Mouse (Mus musculus): ENCODE data around the gene Vmn1r179. TPM values are rescaled to one million over a fixed set of nuclear protein-coding genes. Genes with fewer than 3 reads are reported as not detected.
"Not testable (repeated sequence)": the region's sequence is repeated elsewhere in the genome, so short reads cannot be mapped to it uniquely, and the experiment has no call there.

Vmn1r179 gene
- polyA plus RNA-seq (2014; fragmentation: Nextera tagmentation; extraction: Ambion mirVana) = not detected in 2 replicates

- 52% methylated on average over 2 of the region's 2 CpGs for WGBS
- Histone ChIP-seq H3K27ac (ENCODE audit: low read depth, low read length) (no peak within 1 kb of the TSS), H3K36me3 (ENCODE audit: control insufficient read depth, insufficient read depth, low read length) (no peaks in the 10 kb centered on the region), H3K4me1 (ENCODE audit: control insufficient read depth, insufficient read depth, low read length) (no peaks in the 10 kb centered on the region), H3K9me3 (ENCODE audit: control insufficient read depth, low read length) (peaks cover 13% of the 10 kb centered on the region), H3K4me3 (ENCODE audit: low read length) (no peak within 1 kb of the TSS), H3K4me2 (replicated peaks; ENCODE audit: low read depth, low read length) (no peak within 1 kb of the TSS), H3K9ac (ENCODE audit: low read depth, low read length) (no peak within 1 kb of the TSS), H3K27me3 (ENCODE audit: control insufficient read depth, insufficient read depth, low read length) (no peaks in the 10 kb centered on the region)
- ATAC-seq (ENCODE audit: low FRiP score, low TSS enrichment) = no peak
Observed at GRCm38 (mm10) chr7:23926678-23927077, at the start of gene Vmn1r179. Vmn1r179 (plus strand) TSS chr7:23926978.

GRCm38 (mm10) chr7:23891709-23892108, 35.1 kb upstream of the Vmn1r179 start, which contains the start of gene Vmn1r178:
Vmn1r178 (plus strand) TSS chr7:23892009.
- 0 out of 2 replicates have a peak, but pooled peaks cover 5% of the 10 kb centered on the region for H3K9me3 ChIP-seq (ENCODE audit: control insufficient read depth, low read length)
- no peak for ATAC-seq (ENCODE audit: low FRiP score, low TSS enrichment)
- no peak within 1 kb of the TSS for H3K27ac ChIP-seq (ENCODE audit: low read depth, low read length)
- H3K4me2 ChIP-seq (replicated peaks; ENCODE audit: low read depth, low read length) = no peak within 1 kb of the TSS
- WGBS = 90% methylated on average over 1 of the region's 1 CpGs
- no peaks in the 10 kb centered on the region for H3K36me3 ChIP-seq (ENCODE audit: control insufficient read depth, insufficient read depth, low read length)
- no peak within 1 kb of the TSS for H3K4me3 ChIP-seq (ENCODE audit: low read length)
- H3K27me3 ChIP-seq (ENCODE audit: control insufficient read depth, insufficient read depth, low read length) = no peaks in the 10 kb centered on the region
- no peaks in the 10 kb centered on the region for H3K4me1 ChIP-seq (ENCODE audit: control insufficient read depth, insufficient read depth, low read length)
- H3K9ac ChIP-seq (ENCODE audit: low read depth, low read length) = no peak within 1 kb of the TSS

GRCm38 (mm10) chr7:23950332-23950731, 23.6 kb downstream of the Vmn1r179 start, which contains the start of gene Vmn1r180:
Vmn1r180 (plus strand) TSS chr7:23950632.
- H3K4me2 ChIP-seq (replicated peaks; ENCODE audit: low read depth, low read length) = no peak within 1 kb of the TSS
- ATAC-seq (ENCODE audit: low FRiP score, low TSS enrichment) = no peak
- H3K4me1 ChIP-seq (ENCODE audit: control insufficient read depth, insufficient read depth, low read length) = no peaks in the 10 kb centered on the region
- no peak within 1 kb of the TSS for H3K27ac ChIP-seq (ENCODE audit: low read depth, low read length)
- no peaks in the 10 kb centered on the region for H3K27me3 ChIP-seq (ENCODE audit: control insufficient read depth, insufficient read depth, low read length)
- no peaks in the 10 kb centered on the region for H3K9me3 ChIP-seq (ENCODE audit: control insufficient read depth, low read length)
- H3K36me3 ChIP-seq (ENCODE audit: control insufficient read depth, insufficient read depth, low read length) = no peaks in the 10 kb centered on the region
- no peak within 1 kb of the TSS for H3K9ac ChIP-seq (ENCODE audit: low read depth, low read length)
- no peak within 1 kb of the TSS for H3K4me3 ChIP-seq (ENCODE audit: low read length)

GRCm38 (mm10) chr7:23968044-23968443, 41.3 kb downstream of the Vmn1r179 start:
- H3K4me3 ChIP-seq (ENCODE audit: low read length); H3K4me2 ChIP-seq (replicated peaks; ENCODE audit: low read depth, low read length); H3K9me3 ChIP-seq (ENCODE audit: control insufficient read depth, low read length); H3K27me3 ChIP-seq (ENCODE audit: control insufficient read depth, insufficient read depth, low read length); H3K36me3 ChIP-seq (ENCODE audit: control insufficient read depth, insufficient read depth, low read length); H3K27ac ChIP-seq (ENCODE audit: low read depth, low read length); H3K9ac ChIP-seq (ENCODE audit: low read depth, low read length); ATAC-seq (ENCODE audit: low FRiP score, low TSS enrichment); H3K4me1 ChIP-seq (ENCODE audit: control insufficient read depth, insufficient read depth, low read length): not testable (repeated sequence)
- WGBS = 51% methylated on average over 3 of the region's 3 CpGs

GRCm38 (mm10) chr7:23974315-23974714, 47.5 kb downstream of the Vmn1r179 start, which contains the start of gene Vmn1r181:
Vmn1r181 (plus strand) TSS chr7:23974615.
- not testable (repeated sequence) for H3K27ac ChIP-seq (ENCODE audit: low read depth, low read length)

More at GRCm38 (mm10) chr7:23974315-23974714, 47.5 kb downstream of the Vmn1r179 start, which contains the start of gene Vmn1r181:
- not testable (repeated sequence) for H3K4me2 ChIP-seq (replicated peaks; ENCODE audit: low read depth, low read length); H3K4me1 ChIP-seq (ENCODE audit: control insufficient read depth, insufficient read depth, low read length); ATAC-seq (ENCODE audit: low FRiP score, low TSS enrichment); H3K4me3 ChIP-seq (ENCODE audit: low read length); H3K9ac ChIP-seq (ENCODE audit: low read depth, low read length); H3K9me3 ChIP-seq (ENCODE audit: control insufficient read depth, low read length); H3K36me3 ChIP-seq (ENCODE audit: control insufficient read depth, insufficient read depth, low read length); H3K27me3 ChIP-seq (ENCODE audit: control insufficient read depth, insufficient read depth, low read length)
- WGBS = 83% methylated on average over 9 of the region's 9 CpGs

Other genes starting within 250 kb of the Vmn1r179 start
- gene Vmn1r173, start 226.3 kb upstream of the Vmn1r179 start, polyA plus RNA-seq (2014; fragmentation: Nextera tagmentation; extraction: Ambion mirVana) = not detected in 2 replicates
- not detected in 2 replicates for gene Vmn1r174, start 174.7 kb upstream of the Vmn1r179 start, polyA plus RNA-seq (2014; fragmentation: Nextera tagmentation; extraction: Ambion mirVana)
- gene Vmn1r175, start 116.3 kb upstream of the Vmn1r179 start, polyA plus RNA-seq (2014; fragmentation: Nextera tagmentation; extraction: Ambion mirVana) = not detected in 2 replicates
- gene Vmn1r176, start 89.6 kb upstream of the Vmn1r179 start, polyA plus RNA-seq (2014; fragmentation: Nextera tagmentation; extraction: Ambion mirVana) = not detected in 2 replicates
- gene Vmn1r177, start 60.5 kb upstream of the Vmn1r179 start, polyA plus RNA-seq (2014; fragmentation: Nextera tagmentation; extraction: Ambion mirVana) = not detected in 2 replicates
- gene Vmn1r178, start 35.0 kb upstream of the Vmn1r179 start, polyA plus RNA-seq (2014; fragmentation: Nextera tagmentation; extraction: Ambion mirVana) = not detected in 2 replicates
- gene Vmn1r180, start 23.7 kb downstream of the Vmn1r179 start, polyA plus RNA-seq (2014; fragmentation: Nextera tagmentation; extraction: Ambion mirVana) = not detected in 2 replicates
- not detected in 2 replicates for gene Vmn1r181, start 47.6 kb downstream of the Vmn1r179 start, polyA plus RNA-seq (2014; fragmentation: Nextera tagmentation; extraction: Ambion mirVana)
- gene V1rd19, start 74.7 kb downstream of the Vmn1r179 start, polyA plus RNA-seq (2014; fragmentation: Nextera tagmentation; extraction: Ambion mirVana) = not detected in 2 replicates
- not detected in 2 replicates for gene Vmn1r183, start 126.3 kb downstream of the Vmn1r179 start, polyA plus RNA-seq (2014; fragmentation: Nextera tagmentation; extraction: Ambion mirVana)
- gene Zfp180, start 154.9 kb downstream of the Vmn1r179 start, polyA plus RNA-seq (2014; fragmentation: Nextera tagmentation; extraction: Ambion mirVana) = 17.1 and 24.5 TPM in 2 replicates
- 4.0 and 5.3 TPM in 2 replicates for gene Zfp112, start 185.3 kb downstream of the Vmn1r179 start, polyA plus RNA-seq (2014; fragmentation: Nextera tagmentation; extraction: Ambion mirVana)
- gene Zfp235, start 207.2 kb downstream of the Vmn1r179 start, polyA plus RNA-seq (2014; fragmentation: Nextera tagmentation; extraction: Ambion mirVana) = 14.8 and 16.8 TPM in 2 replicates
- gene Zfp114, start 248.1 kb downstream of the Vmn1r179 start, polyA plus RNA-seq (2014; fragmentation: Nextera tagmentation; extraction: Ambion mirVana) = 4.1 and 6.1 TPM in 2 replicates

Measured in kidney, embryonic 14.5 days (tissue).